ENCODE assay signal across 12 mouse cellular contexts in genomic region chr5:73902470-73903218, GRCm38 (mm10).
DNase-seq lines count a peak whose midpoint lies in the region; ATAC-seq and TF ChIP-seq lines count a peak whose summit lies in the region.
"Had no signal": no experiment of that assay in that cellular context is flagged by ENCODE, and none has a peak within 500 bp of the region (broad histone marks: within the 10 kb centered on the region; RNA-seq: fewer than 3 reads in every experiment).

No protein-coding gene starts in this region.

- peaks cover 16% of the 10 kb centered on the region; the same call in 1 of the 2 replicates for H3K4me1 ChIP-seq in lung, embryonic 14.5 days (ENCODE audit: insufficient read depth)
- peaks cover 15% of the 10 kb centered on the region for H3K4me1 ChIP-seq in embryonic facial prominence, embryonic 10.5 days
- peaks cover 16% of the 10 kb centered on the region for H3K4me1 ChIP-seq in kidney, embryonic 15.5 days
- no peaks in the 10 kb centered on the region for H3K4me1 ChIP-seq in midbrain, postnatal 0 days (ENCODE audit: insufficient read depth, low read length)
- H3K4me1 ChIP-seq: heart, embryonic 10.5 days had no signal

- TF ChIP-seq CTCF in lung, embryonic 14.5 days (IDR thresholded peaks at IDR 0.05; ENCODE audit: low read depth): no peak
- no peak for TF ChIP-seq CTCF in midbrain, postnatal 0 days (IDR thresholded peaks at IDR 0.05)

- no peaks in the 10 kb centered on the region for H3K36me3 ChIP-seq in lung, embryonic 14.5 days (ENCODE audit: insufficient read depth)
- no peaks in the 10 kb centered on the region for H3K36me3 ChIP-seq in embryonic facial prominence, embryonic 10.5 days (replicated peaks)
- no peaks in the 10 kb centered on the region for H3K36me3 ChIP-seq in kidney, embryonic 15.5 days
- no peaks in the 10 kb centered on the region for H3K36me3 ChIP-seq in midbrain, postnatal 0 days (ENCODE audit: insufficient read depth, low read length)
- H3K36me3 ChIP-seq: heart, embryonic 10.5 days had no signal

- H3K4me3 ChIP-seq in lung, embryonic 14.5 days (ENCODE audit: low read depth, low read length): no peak overlapping the region
- no peak overlapping the region for H3K4me3 ChIP-seq in embryonic facial prominence, embryonic 10.5 days
- peak overlapping the region; percentile 1; the same call in 1 of the 2 replicates for H3K4me3 ChIP-seq in kidney, embryonic 15.5 days (replicated peaks)
- no peak overlapping the region for H3K4me3 ChIP-seq in midbrain, postnatal 0 days (ENCODE audit: low read depth, low read length)
- H3K4me3 ChIP-seq: heart, embryonic 10.5 days had no signal

- no peak for ATAC-seq in lung, embryonic 14.5 days (ENCODE audit: insufficient read depth)
- ATAC-seq in kidney, embryonic 15.5 days (replicated peaks; ENCODE audit: low FRiP score): peak; percentile 77
- no peak for ATAC-seq in midbrain, postnatal 0 days (ENCODE audit: low FRiP score)

- H3K27me3 ChIP-seq in lung, embryonic 14.5 days (ENCODE audit: insufficient read depth, low read length): no peaks in the 10 kb centered on the region
- H3K27me3 ChIP-seq in embryonic facial prominence, embryonic 10.5 days (replicated peaks; ENCODE audit: low read depth, poor library complexity, severe bottlenecking): no peaks in the 10 kb centered on the region
- no peaks in the 10 kb centered on the region for H3K27me3 ChIP-seq in kidney, embryonic 15.5 days
- no peaks in the 10 kb centered on the region for H3K27me3 ChIP-seq in midbrain, postnatal 0 days (ENCODE audit: insufficient read depth, low read length)

- H3K9ac ChIP-seq in lung, embryonic 14.5 days: no peak overlapping the region
- no peak overlapping the region for H3K9ac ChIP-seq in kidney, embryonic 15.5 days
- 0 out of 2 replicates have a peak overlapping the region, but pooled peaks have one; percentile 19 for H3K9ac ChIP-seq in midbrain, postnatal 0 days (replicated peaks; ENCODE audit: low read length, poor library complexity, severe bottlenecking)
- H3K9ac ChIP-seq: liver, embryonic 14.5 days had no signal

- 36% methylated on average over 7 of the region's 7 CpGs for WGBS in lung, embryonic 14.5 days
- 73% methylated on average over 7 of the region's 7 CpGs for WGBS in embryonic facial prominence, embryonic 10.5 days
- 13% methylated on average over 7 of the region's 7 CpGs for WGBS in kidney, embryonic 15.5 days
- 67% methylated on average over 7 of the region's 7 CpGs for WGBS in midbrain, postnatal 0 days

- peak; percentile 42 for DNase-seq in lung, embryonic 14.5 days
- DNase-seq in lung, adult 18-20 months: no peak
- DNase-seq in embryonic facial prominence, embryonic 10.5 days (ENCODE audit: low spot score): no peak
- peak; percentile 5 for DNase-seq in midbrain, postnatal 0 days (ENCODE audit: low spot score)
- DNase-seq in lung, postnatal 14 days: no peak
- no peak for DNase-seq in right cerebral cortex, adult 2 months (ENCODE audit: low spot score in 2 of 2)
- DNase-seq: adrenal gland, adult 2 months; cerebellum, adult 8-10 months; right cerebral cortex, postnatal 25 days had no signal

- no peaks in the 10 kb centered on the region for H3K9me3 ChIP-seq in lung, embryonic 14.5 days (ENCODE audit: low read depth, low read length)
- no peaks in the 10 kb centered on the region for H3K9me3 ChIP-seq in embryonic facial prominence, embryonic 10.5 days
- H3K9me3 ChIP-seq in kidney, embryonic 15.5 days (replicated peaks): no peaks in the 10 kb centered on the region
- H3K9me3 ChIP-seq in midbrain, postnatal 0 days (ENCODE audit: low read length): no peaks in the 10 kb centered on the region
- H3K9me3 ChIP-seq: heart, embryonic 10.5 days had no signal

- H3K27ac ChIP-seq in lung, embryonic 14.5 days (ENCODE audit: low read depth): peak overlapping the region; percentile 42; the same call in 1 of the 2 replicates
- 0 out of 2 replicates have a peak overlapping the region, but pooled peaks have one; percentile 4 for H3K27ac ChIP-seq in embryonic facial prominence, embryonic 10.5 days (replicated peaks)
- peak overlapping the region; percentile 82 for H3K27ac ChIP-seq in kidney, embryonic 15.5 days
- peak overlapping the region; percentile 19; the same call in 1 of the 2 replicates for H3K27ac ChIP-seq in midbrain, postnatal 0 days (ENCODE audit: low read depth, low read length)
- H3K27ac ChIP-seq: heart, embryonic 10.5 days; liver, embryonic 14.5 days had no signal

- peak overlapping the region; percentile 27 for H3K4me2 ChIP-seq in lung, embryonic 14.5 days
- H3K4me2 ChIP-seq in kidney, embryonic 15.5 days: peak overlapping the region; percentile 38
- peak overlapping the region; percentile 10; the same call in 1 of the 2 replicates for H3K4me2 ChIP-seq in midbrain, postnatal 0 days (ENCODE audit: low read depth, low read length, poor library complexity, severe bottlenecking)

Comparison
In these comparisons a context has a peak if more than half of its experiments do, and no peak if none do; other contexts are left out.
1. DNase-seq: peak in lung, embryonic 14.5 days (single experiment) and midbrain, postnatal 0 days (single experiment); none in lung, adult 18-20 months (0 of 2), embryonic facial prominence, embryonic 10.5 days (single experiment), lung, postnatal 14 days (single experiment) and right cerebral cortex, adult 2 months (0 of 2).
2. H3K27ac ChIP-seq: peak in every context shown above with its lines; median percentile 82 in kidney, embryonic 15.5 days; 42 in lung, embryonic 14.5 days; 19 in midbrain, postnatal 0 days; 4 in embryonic facial prominence, embryonic 10.5 days.
3. Peak in every context shown above with its lines, with median percentiles within 50 percentile points of each other: H3K4me2 ChIP-seq.